Mouse (Mus musculus): ENCODE measurements at regions not wholly inside any gene's neighbourhood (a gene's known extent, or its start where the extent isn't known, plus 50 kb on each side); places are given as distances from the start of the nearest gene placed in this dataset.

DNA sequence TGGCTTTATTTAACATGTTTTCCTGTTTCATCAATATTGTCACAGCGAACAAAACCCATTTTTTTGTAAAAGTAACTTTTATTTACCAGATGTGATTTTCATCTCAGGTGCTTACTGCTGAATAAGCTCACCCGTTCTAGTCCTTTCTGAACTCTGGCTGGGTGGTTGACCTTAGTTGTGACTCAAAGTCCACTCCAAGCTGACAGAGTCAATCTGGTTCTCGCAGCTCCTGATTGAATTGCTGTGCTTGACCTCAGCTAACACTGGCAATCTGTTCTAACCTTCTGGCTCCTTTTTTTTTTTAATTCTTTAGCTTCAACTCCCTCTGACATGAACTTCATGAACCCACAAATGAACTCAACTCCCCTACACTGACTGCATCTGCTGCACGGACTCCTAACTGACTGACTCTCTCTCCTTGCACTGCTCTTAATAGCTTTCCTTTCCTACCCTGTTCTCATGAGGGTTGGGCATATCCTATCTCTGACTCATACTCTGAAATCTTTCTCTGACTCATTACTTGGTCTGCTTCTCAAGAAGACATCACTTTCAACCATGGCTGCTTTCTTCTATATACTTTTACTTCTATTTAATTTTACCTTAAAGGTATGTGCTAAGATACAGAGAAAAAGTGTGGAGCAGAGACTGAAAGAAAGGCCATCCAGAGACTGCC lies 65.4 kb upstream of the Tacr3 start:
- no peak overlapping the region for H3K4me3 ChIP-seq
- no peak for TF ChIP-seq TCF3 (IDR thresholded peaks at IDR 0.05; ENCODE audit: insufficient read length, low read depth)
- no peak for TF ChIP-seq CEBPB (IDR thresholded peaks at IDR 0.05; ENCODE audit: insufficient read depth, poor library complexity, severe bottlenecking)
- no peak for TF ChIP-seq USF1 (IDR thresholded peaks at IDR 0.05; ENCODE audit: low read depth)
- no peak for TF ChIP-seq POLR2A (IDR thresholded peaks at IDR 0.05; ENCODE audit: insufficient read length, low read depth)
- no peak for TF ChIP-seq MYOG (IDR thresholded peaks at IDR 0.05; ENCODE audit: control insufficient read depth in 1 of 3, insufficient read depth in 1 of 3, insufficient read length in 2 of 3, low read depth in 2 of 3)
- TF ChIP-seq MAX (IDR thresholded peaks at IDR 0.05; ENCODE audit: low read depth) = no peak
- TF ChIP-seq POLR2AphosphoS2 (IDR thresholded peaks at IDR 0.05; ENCODE audit: insufficient read length, low read depth) = no peak
- TF ChIP-seq MYOD1 (IDR thresholded peaks at IDR 0.05; ENCODE audit: control insufficient read depth in 1 of 3, insufficient read length in 2 of 3, low read depth in 2 of 3) = no peak
- no peak for TF ChIP-seq TCF12 (IDR thresholded peaks at IDR 0.05; ENCODE audit: insufficient read depth, poor library complexity, severe bottlenecking)
- TF ChIP-seq SRF (IDR thresholded peaks at IDR 0.05; ENCODE audit: control insufficient read depth, insufficient read length, low read depth) = no peak
- TF ChIP-seq REST (IDR thresholded peaks at IDR 0.05; ENCODE audit: insufficient read depth, insufficient read length) = no peak
- TF ChIP-seq E2F4 (IDR thresholded peaks at IDR 0.05; ENCODE audit: insufficient read depth) = no peak
- H3K27me3 ChIP-seq (ENCODE audit: control insufficient read depth, insufficient read depth, insufficient read length) = no peaks in the 10 kb centered on the region
- no peaks in the 10 kb centered on the region for H3K79me2 ChIP-seq (ENCODE audit: control insufficient read depth, insufficient read depth)
- H3K36me3 ChIP-seq (ENCODE audit: control insufficient read depth, insufficient read depth) = no peaks in the 10 kb centered on the region
- no peak overlapping the region for H3K4me2 ChIP-seq (ENCODE audit: low read depth)
- no peak overlapping the region for H3ac ChIP-seq (ENCODE audit: control insufficient read depth, insufficient read length)

Data from myocyte (in vitro differentiated cells).